Mouse (Mus musculus) embryonic fibroblast, embryonic 13.5 days (primary cell): ENCODE measurements around the gene Ints13.

Experiments
- CTCF ChIP-seq: IDR thresholded peaks from 2 replicates; pipeline ENCODE4 v1.5.1; 2011; ENCODE audit warnings: mild to moderate bottlenecking, control low read depth, low read length, moderate library complexity, borderline replicate concordance; ENCODE audit not compliant: insufficient read depth
- POLR2A ChIP-seq: IDR thresholded peaks from 2 replicates; pipeline ENCODE4 v1.6.1; 2011; ENCODE audit warnings: low read depth, mild to moderate bottlenecking, control low read depth, low read length, moderate library complexity

GRCm38 (mm10) chr6:146527537-146527936 is 50.1 kb downstream of the Ints13 start:
- TF ChIP-seq CTCF = no peak
- no peak for TF ChIP-seq POLR2A
